Mouse (Mus musculus) myocyte (in vitro differentiated cells): Measurements from ENCODE around the gene Slc16a12.

Source experiments
- CEBPB ChIP-seq: IDR thresholded peaks from 2 replicates; pipeline ENCODE4 v1.6.1; 2011; ENCODE audit warnings: mild to moderate bottlenecking, moderate library complexity; ENCODE audit not compliant: poor library complexity, insufficient read depth, severe bottlenecking
- E2F4 ChIP-seq: IDR thresholded peaks from one replicate; pipeline ENCODE4 v1.6.1; 2011; ENCODE audit warnings: mild to moderate bottlenecking, control low read depth, moderate library complexity; ENCODE audit not compliant: insufficient read depth
- MAX ChIP-seq: IDR thresholded peaks from one replicate; pipeline ENCODE4 v1.6.1; 2011; ENCODE audit warnings: low read depth, mild to moderate bottlenecking, control low read depth
- MYOD1 ChIP-seq, 3 experiments: IDR thresholded peaks; one replicate each; pipeline ENCODE4 v1.6.1; 2011; ENCODE audit warnings: control low read depth in 2 of 3, low read depth in 2 of 3, mild to moderate bottlenecking in 2 of 3, moderate library complexity in 1 of 3; ENCODE audit not compliant: insufficient read length in 2 of 3, control insufficient read depth in 1 of 3
- MYOG ChIP-seq, 3 experiments: IDR thresholded peaks; one replicate each; pipeline ENCODE4 v1.6.1; 2011; ENCODE audit warnings: control low read depth in 2 of 3, low read depth in 2 of 3, mild to moderate bottlenecking in 2 of 3; ENCODE audit not compliant: insufficient read length in 2 of 3, control insufficient read depth in 1 of 3, insufficient read depth in 1 of 3
- POLR2A ChIP-seq: IDR thresholded peaks from one replicate; pipeline ENCODE4 v1.6.1; 2011; ENCODE audit warnings: low read depth, mild to moderate bottlenecking, control low read depth, moderate library complexity; ENCODE audit not compliant: insufficient read length
- POLR2AphosphoS2 ChIP-seq: IDR thresholded peaks from one replicate; pipeline ENCODE4 v1.6.1; 2011; ENCODE audit warnings: low read depth, control low read depth; ENCODE audit not compliant: insufficient read length
- SRF ChIP-seq: IDR thresholded peaks from one replicate; pipeline ENCODE4 v1.6.1; 2011; ENCODE audit warnings: low read depth; ENCODE audit not compliant: control insufficient read depth, insufficient read length
- TCF12 ChIP-seq: IDR thresholded peaks from one replicate; pipeline ENCODE4 v1.6.1; 2011; ENCODE audit warnings: mild to moderate bottlenecking, control low read depth; ENCODE audit not compliant: poor library complexity, insufficient read depth, severe bottlenecking
- TCF3 ChIP-seq: IDR thresholded peaks from one replicate; pipeline ENCODE4 v1.6.1; 2011; ENCODE audit warnings: low read depth, control low read depth; ENCODE audit not compliant: insufficient read length
- USF1 ChIP-seq: IDR thresholded peaks from one replicate; pipeline ENCODE4 v1.6.1; 2011; ENCODE audit warnings: low read depth, mild to moderate bottlenecking, control low read depth, moderate library complexity

DNA sequence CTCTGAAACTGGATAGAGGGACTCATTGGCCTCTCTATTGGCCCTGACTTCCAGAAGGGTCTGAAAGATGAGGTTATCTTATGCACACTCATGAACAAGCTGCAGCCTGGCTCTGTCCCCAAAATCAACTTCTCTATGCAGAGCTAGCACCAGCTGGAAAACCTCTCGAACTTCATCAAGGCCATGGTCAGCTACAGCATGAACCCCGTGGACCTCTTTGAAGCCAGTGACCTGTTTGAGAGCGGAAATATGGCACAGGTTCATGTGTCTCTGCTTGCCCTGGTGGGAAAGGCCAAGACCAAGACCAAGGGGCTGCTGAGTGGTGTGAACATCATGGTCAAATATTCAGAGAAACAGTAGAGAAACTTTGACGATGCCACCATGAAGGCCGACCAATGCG is 123.3 kb downstream of the Slc16a12 start:
- TF ChIP-seq TCF12 (no peak), MYOD1 (IDR thresholded peaks at IDR 0.05; ENCODE audit: control insufficient read depth in 1 of 3, insufficient read length in 2 of 3, low read depth in 2 of 3) (no peak), POLR2A (no peak), MYOG (IDR thresholded peaks at IDR 0.05; ENCODE audit: control insufficient read depth in 1 of 3, insufficient read depth in 1 of 3, insufficient read length in 2 of 3, low read depth in 2 of 3) (no peak), TCF3 (no peak), E2F4 (no peak), POLR2AphosphoS2 (no peak), MAX (no peak), SRF (no peak), CEBPB (no peak), USF1 (no peak)
